Comparison of ENCODE assay signal across 11 mouse cellular contexts in genomic region chr4:125282974-125283319, GRCm38 (mm10).
DNase-seq lines count a peak whose midpoint lies in the region; ATAC-seq lines count a peak whose summit lies in the region.
"Had no signal": no experiment of that assay in that cellular context is flagged by ENCODE, and none has a peak within 500 bp of the region (broad histone marks: within the 10 kb centered on the region; RNA-seq: fewer than 3 reads in every experiment).

No protein-coding gene starts in this region.

- H3K4me2 ChIP-seq in limb, embryonic 11.5 days (ENCODE audit: low read depth, severe bottlenecking), result 0 out of 2 replicates have a peak overlapping the region, but pooled peaks have one; percentile 24
- peak overlapping the region; percentile 49 for H3K4me2 ChIP-seq in forebrain, embryonic 15.5 days (replicated peaks)
- H3K4me2 ChIP-seq in midbrain, embryonic 11.5 days, result peak overlapping the region; percentile 31; the same call in 1 of the 2 replicates
- H3K4me2 ChIP-seq: intestine, embryonic 15.5 days; liver, embryonic 13.5 days had no signal

- no peak overlapping the region for H3K4me3 ChIP-seq in limb, embryonic 11.5 days (ENCODE audit: low read depth, low read length)
- no peak overlapping the region for H3K4me3 ChIP-seq in limb, embryonic 10.5 days
- H3K4me3 ChIP-seq in forebrain, embryonic 15.5 days, result peak overlapping the region; percentile 32
- H3K4me3 ChIP-seq in midbrain, embryonic 11.5 days (ENCODE audit: low read depth, low read length), result no peak overlapping the region
- H3K4me3 ChIP-seq: intestine, embryonic 15.5 days; liver, embryonic 13.5 days had no signal

- H3K9me3 ChIP-seq in limb, embryonic 11.5 days (ENCODE audit: control insufficient read depth, low read length), result no peaks in the 10 kb centered on the region
- no peaks in the 10 kb centered on the region for H3K9me3 ChIP-seq in limb, embryonic 10.5 days (replicated peaks)
- no peaks in the 10 kb centered on the region for H3K9me3 ChIP-seq in forebrain, embryonic 15.5 days
- no peaks in the 10 kb centered on the region for H3K9me3 ChIP-seq in midbrain, embryonic 11.5 days (ENCODE audit: control insufficient read depth, low read length)
- H3K9me3 ChIP-seq: intestine, embryonic 15.5 days; liver, embryonic 13.5 days had no signal

- 28% methylated on average over 8 of the region's 8 CpGs for WGBS in limb, embryonic 11.5 days
- WGBS in limb, embryonic 10.5 days, result 26% methylated on average over 8 of the region's 8 CpGs
- WGBS in forebrain, embryonic 15.5 days, result 13% methylated on average over 8 of the region's 8 CpGs
- 30% methylated on average over 8 of the region's 8 CpGs for WGBS in midbrain, embryonic 11.5 days

- H3K36me3 ChIP-seq in limb, embryonic 11.5 days (ENCODE audit: control insufficient read depth, insufficient read depth, low read length), result no peaks in the 10 kb centered on the region
- no peaks in the 10 kb centered on the region for H3K36me3 ChIP-seq in limb, embryonic 10.5 days
- H3K36me3 ChIP-seq in forebrain, embryonic 15.5 days, result no peaks in the 10 kb centered on the region
- H3K36me3 ChIP-seq in midbrain, embryonic 11.5 days (ENCODE audit: control insufficient read depth, insufficient read depth, low read length), result no peaks in the 10 kb centered on the region
- H3K36me3 ChIP-seq: G1E; intestine, embryonic 15.5 days; liver, embryonic 13.5 days had no signal

- no peaks in the 10 kb centered on the region for H3K27me3 ChIP-seq in limb, embryonic 11.5 days (ENCODE audit: control insufficient read depth, insufficient read depth, low read length)
- peaks cover 38% of the 10 kb centered on the region for H3K27me3 ChIP-seq in limb, embryonic 10.5 days (ENCODE audit: low read depth, poor library complexity, severe bottlenecking)
- no peaks in the 10 kb centered on the region; the same call in 1 of the 2 replicates for H3K27me3 ChIP-seq in forebrain, embryonic 15.5 days
- no peaks in the 10 kb centered on the region; the same call in 1 of the 2 replicates for H3K27me3 ChIP-seq in midbrain, embryonic 11.5 days (ENCODE audit: control insufficient read depth, insufficient read depth, low read length)
- H3K27me3 ChIP-seq: intestine, embryonic 15.5 days had no signal

- H3K4me1 ChIP-seq in limb, embryonic 11.5 days (ENCODE audit: control insufficient read depth, insufficient read depth, low read length), result no peaks in the 10 kb centered on the region; the same call in 1 of the 2 replicates
- peaks cover 7% of the 10 kb centered on the region for H3K4me1 ChIP-seq in limb, embryonic 10.5 days
- H3K4me1 ChIP-seq in forebrain, embryonic 15.5 days, result peaks cover 25% of the 10 kb centered on the region
- H3K4me1 ChIP-seq in midbrain, embryonic 11.5 days (ENCODE audit: control insufficient read depth, insufficient read depth, low read length), result peaks cover 5% of the 10 kb centered on the region; the same call in 1 of the 2 replicates
- H3K4me1 ChIP-seq: intestine, embryonic 15.5 days; liver, embryonic 13.5 days had no signal

- no peak for DNase-seq in limb, embryonic 11.5 days (ENCODE audit: low spot score)
- DNase-seq in limb, embryonic 10.5 days (ENCODE audit: low spot score), result no peak
- peak; percentile 87 for DNase-seq in midbrain, embryonic 11.5 days (ENCODE audit: low spot score, missing footprints)
- DNase-seq in embryo, embryonic 10 days (ENCODE audit: low spot score), result no peak
- DNase-seq in embryo, embryonic 11 days, result no peak
- no peak for DNase-seq in urinary bladder, postnatal 10 days (ENCODE audit: low spot score)
- DNase-seq in layer of hippocampus, postnatal 36 days, result no peak
- DNase-seq: liver, embryonic 13.5 days had no signal

- no peak for ATAC-seq in limb, embryonic 11.5 days (ENCODE audit: insufficient number of reproducible peaks, low FRiP score, low TSS enrichment, low read depth)
- peak; percentile 62; the same call in 1 of the 2 replicates for ATAC-seq in forebrain, embryonic 15.5 days (replicated peaks)
- peak; percentile 48 for ATAC-seq in midbrain, embryonic 11.5 days (ENCODE audit: low FRiP score)

- no peak overlapping the region for H3K27ac ChIP-seq in limb, embryonic 11.5 days (replicated peaks; ENCODE audit: low read depth, low read length)
- H3K27ac ChIP-seq in limb, embryonic 10.5 days, result no peak overlapping the region
- peak overlapping the region; percentile 80 for H3K27ac ChIP-seq in forebrain, embryonic 15.5 days (replicated peaks)
- H3K27ac ChIP-seq in midbrain, embryonic 11.5 days (ENCODE audit: low read depth, low read length), result no peak overlapping the region
- H3K27ac ChIP-seq: intestine, embryonic 15.5 days; liver, embryonic 13.5 days had no signal

- no peak overlapping the region for H3K9ac ChIP-seq in limb, embryonic 11.5 days (ENCODE audit: low read length)
- no peak overlapping the region; the same call in 1 of the 2 replicates for H3K9ac ChIP-seq in forebrain, embryonic 15.5 days (replicated peaks)
- H3K9ac ChIP-seq in midbrain, embryonic 11.5 days (ENCODE audit: low read length), result no peak overlapping the region
- H3K9ac ChIP-seq: intestine, embryonic 15.5 days; liver, embryonic 13.5 days had no signal
